Mouse (Mus musculus) heart, postnatal 0 days (tissue): ENCODE measurements around the gene Ccdc149.

Experiments used
- CTCF ChIP-seq: IDR thresholded peaks from 2 replicates; pipeline ENCODE4 v1.5.1; 2016; ENCODE audit warnings: antibody characterized with exemption, control low read depth, low read depth
- EP300 ChIP-seq: IDR thresholded peaks from 2 replicates; pipeline ENCODE4 v1.6.1; 2016; ENCODE audit warnings: antibody characterized with exemption, low read depth

DNA sequence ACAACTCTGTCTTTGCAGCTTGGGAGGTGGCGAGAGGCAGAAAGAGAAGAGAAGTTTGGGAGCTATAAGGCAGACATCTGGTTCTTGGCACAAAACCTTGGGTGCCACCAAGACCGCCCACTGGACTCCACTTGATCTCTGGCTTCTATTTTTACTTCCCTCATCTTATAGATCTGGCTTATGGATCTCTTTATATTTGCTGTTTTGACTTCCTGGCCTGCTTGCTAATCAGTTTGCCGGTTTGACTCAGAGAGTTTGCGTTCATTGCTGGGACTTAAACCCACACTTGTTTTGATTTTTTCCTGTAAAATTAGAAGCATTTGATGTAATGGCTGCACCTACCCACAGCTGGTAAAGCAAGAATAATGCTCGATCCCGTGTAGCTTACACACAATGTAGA is 100.4 kb downstream of the Ccdc149 start:
- TF ChIP-seq CTCF (no peak), EP300 (no peak)
